Mouse (Mus musculus) small intestine, adult 2 months (tissue): ENCODE data around the gene Col27a1. TPM values are rescaled to one million over a fixed set of nuclear protein-coding genes. Genes with fewer than 3 reads are reported as not detected.

Experiments
- H3K27ac ChIP-seq: fragments of 200-500 bp; 2 replicates; pipeline ENCODE4 v1.5.1; 2012; ENCODE audit warnings: low read depth, low read length, control low read depth, inconsistent platforms; ENCODE audit not compliant: insufficient read depth
- H3K27me3 ChIP-seq: fragments of 200-500 bp; 2 replicates; pipeline ENCODE4 v1.6.1; 2012; ENCODE audit warnings: mild to moderate bottlenecking, moderate library complexity, low read length, inconsistent platforms; ENCODE audit not compliant: control insufficient read depth, insufficient read depth
- H3K36me3 ChIP-seq: fragments of 200-500 bp; 2 replicates; pipeline ENCODE4 v1.6.1; 2012; ENCODE audit warnings: mild to moderate bottlenecking, low read length, control low read depth, inconsistent platforms; ENCODE audit not compliant: control insufficient read depth, insufficient read depth
- H3K4me1 ChIP-seq: fragments of 200-500 bp; 2 replicates; pipeline ENCODE4 v1.6.1; 2012; ENCODE audit warnings: low read length, inconsistent platforms, mixed read lengths; ENCODE audit not compliant: control insufficient read depth, insufficient read depth, insufficient read length
- H3K4me3 ChIP-seq: fragments of 200-500 bp; 2 replicates; pipeline ENCODE4 v1.5.1; 2012; ENCODE audit warnings: low read depth, mild to moderate bottlenecking, control low read depth, inconsistent platforms, low read length, moderate library complexity
- CTCF ChIP-seq: fragments of 200-500 bp; IDR thresholded peaks from 2 replicates; pipeline ENCODE4 v1.5.1; 2012; ENCODE audit warnings: low read depth, mild to moderate bottlenecking, control low read depth, inconsistent platforms, low read length, moderate library complexity, mixed read lengths; ENCODE audit not compliant: insufficient replicate concordance, insufficient read length; ENCODE audit errors: extremely low read depth
- POLR2A ChIP-seq: fragments of 200-500 bp; IDR thresholded peaks from 2 replicates; pipeline ENCODE4 v1.6.1; 2012; ENCODE audit warnings: low read depth, mild to moderate bottlenecking, control low read depth, inconsistent platforms, low read length, moderate library complexity
- WGBS: fragments of 180-500 bp; shearing (Covaris S2); methylation state at CpG from one replicate; pipeline ENCODE4 v1.1.7; 2018; 5-methylcytosine and 5-hydroxymethylcytosine counted together
- polyA plus RNA-seq: library from polyadenylated mRNA; depleted of rRNA; stranded (reverse); fragments of >200 nt; gene quantifications from 2 replicates; pipeline ENCODE4 v1.2.3, GENCODE M21; 2012

Col27a1 gene
- polyA plus RNA-seq, 1 experiment: 5.4 TPM

DNA sequence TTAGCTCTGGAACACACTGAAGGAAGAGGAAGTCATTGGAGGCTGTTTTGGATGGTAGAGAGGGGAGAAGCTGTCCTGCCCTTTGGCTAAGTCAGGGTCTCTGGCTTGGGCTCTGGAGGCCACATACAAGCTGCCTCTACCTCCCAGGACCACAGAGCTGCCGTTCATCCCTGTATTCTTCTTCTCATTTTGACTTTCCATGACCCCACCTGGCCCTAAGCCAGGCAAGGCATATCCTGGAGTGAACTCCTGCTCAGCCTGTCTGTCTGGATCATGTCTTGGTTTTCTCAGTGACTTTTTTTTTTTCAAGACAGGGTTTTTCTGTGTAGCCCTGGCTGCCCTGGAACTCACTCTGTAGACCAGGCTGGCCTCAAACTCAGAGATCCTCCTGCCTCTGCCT, 60.7 kb downstream of the Col27a1 start:
- Histone ChIP-seq H3K4me1 (no peaks in the 10 kb centered on the region), H3K4me3 (no peak overlapping the region), H3K27me3 (no peaks in the 10 kb centered on the region), H3K27ac (no peak overlapping the region), H3K36me3 (no peaks in the 10 kb centered on the region)
- WGBS: 62% methylated on average over 1 of the region's 1 CpGs
- no peak for TF ChIP-seq POLR2A
- no peak for TF ChIP-seq CTCF

DNA sequence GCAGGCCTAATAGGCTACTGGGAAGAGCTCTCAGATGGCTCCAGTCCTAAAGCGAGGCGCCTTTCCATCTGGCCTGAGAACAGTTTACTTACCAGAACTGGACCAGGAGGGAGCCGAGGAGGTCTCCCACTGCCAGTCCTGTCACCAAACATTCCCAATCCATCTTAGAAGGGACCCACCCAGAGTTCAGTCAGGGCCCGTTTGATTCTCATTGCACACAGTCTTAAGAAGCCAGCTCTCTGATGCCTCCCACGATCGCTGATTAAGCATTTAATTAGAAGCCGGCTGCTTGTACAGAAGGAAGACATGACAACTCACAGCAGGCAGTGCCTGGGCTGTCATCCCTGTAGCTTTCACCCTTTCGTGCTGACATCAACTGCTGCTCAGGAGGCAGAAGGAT, 61.4 kb downstream of the Col27a1 start:
- no peaks in the 10 kb centered on the region for H3K4me1 ChIP-seq
- no peak overlapping the region for H3K27ac ChIP-seq
- TF ChIP-seq CTCF: no peak
- no peak for TF ChIP-seq POLR2A
- H3K4me3 ChIP-seq: no peak overlapping the region
- H3K36me3 ChIP-seq: no peaks in the 10 kb centered on the region
- 80% methylated on average over 8 of the region's 8 CpGs for WGBS
- H3K27me3 ChIP-seq: no peaks in the 10 kb centered on the region

- no peak overlapping the region for H3K27ac ChIP-seq
- H3K27me3 ChIP-seq: no peaks in the 10 kb centered on the region
- H3K4me1 ChIP-seq: no peaks in the 10 kb centered on the region; the same call in 1 of the 2 replicates
- 92% methylated on average over 1 of the region's 1 CpGs for WGBS
- TF ChIP-seq POLR2A (no peak), CTCF (no peak)
- H3K4me3 ChIP-seq: no peak overlapping the region
- H3K36me3 ChIP-seq: no peaks in the 10 kb centered on the region
These were observed 62.8 kb downstream of the Col27a1 start for GRCm38 (mm10) chr4:63276571-63276970.

DNA sequence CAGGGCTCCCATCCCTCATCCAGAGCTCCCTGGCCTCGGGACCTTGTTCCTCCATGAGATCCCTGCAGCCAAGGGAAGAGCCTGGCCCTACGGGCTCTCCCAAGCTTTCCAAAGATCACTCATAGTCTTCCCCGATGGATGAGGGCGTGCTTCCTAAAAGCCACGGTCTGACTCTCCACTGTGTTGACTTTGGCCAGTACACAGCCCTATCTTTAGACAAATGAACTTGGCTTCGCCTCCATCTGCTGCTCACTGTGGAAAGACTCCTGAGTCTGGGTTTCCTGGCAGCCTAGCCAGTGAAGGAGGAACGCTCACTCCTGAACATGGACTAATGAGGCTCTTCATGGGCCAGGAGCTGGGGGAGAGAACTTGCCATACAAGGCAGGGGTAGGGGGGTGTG, 65.0 kb downstream of the Col27a1 start:
- WGBS: 41% methylated on average over 7 of the region's 7 CpGs
- H3K27me3 ChIP-seq: no peaks in the 10 kb centered on the region
- H3K27ac ChIP-seq: no peak overlapping the region
- TF ChIP-seq POLR2A (no peak), CTCF (no peak)
- no peaks in the 10 kb centered on the region for H3K36me3 ChIP-seq
- H3K4me1 ChIP-seq: no peaks in the 10 kb centered on the region; the same call in 1 of the 2 replicates
- H3K4me3 ChIP-seq: no peak overlapping the region

GRCm38 (mm10) chr4:63281694-63282093, 67.9 kb downstream of the Col27a1 start:
- Histone ChIP-seq H3K4me1 (no peaks in the 10 kb centered on the region; the same call in 1 of the 2 replicates), H3K4me3 (no peak overlapping the region), H3K27me3 (no peaks in the 10 kb centered on the region), H3K27ac (no peak overlapping the region), H3K36me3 (no peaks in the 10 kb centered on the region)
- no peak for TF ChIP-seq CTCF
- WGBS: 77% methylated on average over 6 of the region's 6 CpGs

GRCm38 (mm10) chr4:63283319-63283718, 69.5 kb downstream of the Col27a1 start:
- Histone ChIP-seq H3K4me1 (no peaks in the 10 kb centered on the region; the same call in 1 of the 2 replicates), H3K36me3 (no peaks in the 10 kb centered on the region), H3K4me3 (no peak overlapping the region), H3K27ac (no peak overlapping the region), H3K27me3 (no peaks in the 10 kb centered on the region)
- 72% methylated on average over 5 of the region's 5 CpGs for WGBS
- TF ChIP-seq POLR2A (no peak), CTCF (no peak)

DNA sequence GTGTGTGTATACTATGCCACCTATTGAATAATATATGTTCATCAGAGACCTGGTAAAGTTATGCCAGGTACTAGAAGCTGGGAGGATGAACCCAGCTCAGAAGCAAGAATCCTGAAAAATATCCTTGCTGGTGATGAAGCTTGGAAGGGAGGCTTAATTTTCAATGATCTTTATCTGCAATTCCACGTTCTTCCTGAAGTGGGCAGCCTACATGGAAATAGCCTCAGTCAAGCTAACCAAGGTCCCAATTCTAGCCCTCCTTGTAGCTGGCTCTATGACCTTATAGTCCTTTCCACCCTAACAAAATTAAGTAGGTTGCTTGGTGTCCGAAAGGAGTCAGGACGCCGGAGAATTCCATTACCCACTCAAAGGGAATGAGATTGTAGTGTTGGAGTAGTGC, 72.2 kb downstream of the Col27a1 start:
- H3K36me3 ChIP-seq: no peaks in the 10 kb centered on the region
- no peak overlapping the region for H3K27ac ChIP-seq
- H3K4me1 ChIP-seq: no peaks in the 10 kb centered on the region; the same call in 1 of the 2 replicates
- 92% methylated on average over 4 of the region's 4 CpGs for WGBS
- no peak for TF ChIP-seq CTCF
- TF ChIP-seq POLR2A: no peak
- no peak overlapping the region for H3K4me3 ChIP-seq
- H3K27me3 ChIP-seq: no peaks in the 10 kb centered on the region

GRCm38 (mm10) chr4:63288497-63288896, 74.7 kb downstream of the Col27a1 start:
- Histone ChIP-seq H3K4me3 (no peak overlapping the region), H3K27ac (no peak overlapping the region), H3K27me3 (no peaks in the 10 kb centered on the region), H3K36me3 (no peaks in the 10 kb centered on the region), H3K4me1 (no peaks in the 10 kb centered on the region)
- WGBS: 80% methylated on average over 5 of the region's 5 CpGs
- TF ChIP-seq POLR2A: no peak
- TF ChIP-seq CTCF: no peak
